Mouse (Mus musculus) kidney, adult 2 months (tissue): Measurements from ENCODE around the gene Adamts2.

Source experiments
- CTCF ChIP-seq: fragments of 200-500 bp; conservative IDR thresholded peaks from 2 replicates; pipeline ENCODE4 v1.5.1; 2011; ENCODE audit warnings: low read depth, mild to moderate bottlenecking, control low read depth, low read length, moderate library complexity, mixed read lengths; ENCODE audit not compliant: insufficient read depth, insufficient read length
- POLR2A ChIP-seq: fragments of 200-500 bp; IDR thresholded peaks from one replicate; pipeline ENCODE4 v1.6.1; 2011; ENCODE audit warnings: low read depth, low read length, control low read depth

DNA sequence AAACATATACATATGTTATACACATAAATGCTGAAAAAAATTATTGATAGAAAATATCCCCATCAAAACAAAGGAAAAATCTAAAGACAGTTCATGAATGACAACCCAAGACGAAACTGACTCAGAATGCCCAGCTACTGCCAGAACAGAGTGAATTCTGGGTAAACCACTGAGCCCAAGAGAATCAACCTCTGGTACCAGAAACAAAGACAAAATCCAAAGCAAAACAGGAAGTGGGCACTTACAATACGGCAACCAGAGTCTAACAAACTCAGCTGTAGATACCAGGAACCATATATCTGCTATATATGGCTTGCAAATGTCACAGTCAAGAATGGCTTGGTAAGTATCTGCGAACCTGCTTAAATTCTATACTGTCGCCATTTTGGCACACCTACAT, 233.8 kb downstream of the Adamts2 start:
- TF ChIP-seq POLR2A (no peak), CTCF (no peak)
